Mouse (Mus musculus): ENCODE results near the gene Hdgf. TPM values are rescaled to one million over a fixed set of nuclear protein-coding genes. Genes with fewer than 3 reads are reported as not detected.

Gene Hdgf
- total and polyA plus RNA-seq, 3 experiments, result 578 to 1,810 (median 722) TPM

DNA sequence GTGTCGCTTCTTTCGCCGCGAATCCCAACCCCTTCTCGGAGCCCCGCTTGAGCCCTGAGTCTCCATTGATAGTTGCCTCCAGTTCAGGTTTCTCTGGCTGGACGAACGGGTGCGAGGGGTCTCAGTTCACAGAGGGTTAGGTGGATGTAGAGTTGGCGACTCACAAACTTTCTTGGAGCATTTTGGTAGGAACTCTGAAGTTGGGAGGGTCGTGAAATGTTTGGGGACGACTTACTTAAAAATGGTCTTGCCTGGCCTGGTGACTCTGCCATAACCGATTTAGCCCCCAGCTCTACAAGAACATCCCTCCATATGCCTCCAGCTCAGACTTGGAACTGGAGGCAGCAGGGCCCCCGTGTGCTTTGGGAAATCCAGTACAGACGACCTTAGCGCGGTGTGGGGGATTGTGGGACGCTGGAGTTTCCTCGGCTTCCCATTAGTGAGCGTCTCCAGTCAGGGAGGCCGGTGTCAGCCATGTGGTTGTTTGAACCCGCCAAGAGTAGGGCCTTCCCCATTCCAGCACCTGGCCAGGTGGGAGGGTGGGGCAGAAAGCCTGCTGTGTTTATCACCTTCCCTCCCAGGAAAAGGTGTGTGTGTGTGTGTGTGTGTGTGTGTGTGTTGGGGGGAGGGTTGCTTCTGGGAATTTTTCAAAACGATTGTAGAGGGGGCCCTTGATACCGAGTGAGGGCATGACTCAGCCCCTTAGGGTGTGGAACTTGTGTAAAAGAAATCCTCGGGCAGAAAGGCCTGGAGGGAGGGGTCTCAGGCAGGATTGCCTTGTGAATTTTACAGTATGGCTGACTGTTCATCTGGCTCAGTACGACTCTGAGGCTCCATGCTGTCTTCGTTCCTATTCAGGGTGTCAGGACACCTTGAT is 1.1 kb downstream of the Hdgf start:
- no peaks in the 10 kb centered on the region for H3K27me3 ChIP-seq (ENCODE audit: insufficient read depth, low read length)
- peak overlapping the region; percentile 99 for H3K4me3 ChIP-seq (ENCODE audit: low read depth, low read length)
- H3K36me3 ChIP-seq (replicated peaks), result peaks cover 47% of the 10 kb centered on the region
- H3K4me1 ChIP-seq (ENCODE audit: insufficient read depth, low read depth, low read length), result peaks cover 64% of the 10 kb centered on the region
- TF ChIP-seq POLR2AphosphoS5 (IDR thresholded peaks at IDR 0.05; ENCODE audit: insufficient replicate concordance, low read depth, low read length) (no peak), GATA2 (IDR thresholded peaks at IDR 0.05; ENCODE audit: borderline replicate concordance, low read depth, low read length) (no peak), GATA1 (IDR thresholded peaks at IDR 0.05; ENCODE audit: borderline replicate concordance, low read length) (no peak), TAL1 (conservative IDR thresholded peaks at IDR 0.05; ENCODE audit: low read depth, low read length) (no peak), CTCF (IDR thresholded peaks at IDR 0.05; ENCODE audit: low read depth, low read length) (no peak)
- ATAC-seq (ENCODE audit: extremely low read depth, insufficient number of reproducible peaks, low FRiP score, poor library complexity, severe bottlenecking), result no peak
- DNase-seq (ENCODE audit: low spot score), result peak; percentile 55
- no peaks in the 10 kb centered on the region for H3K9me3 ChIP-seq (replicated peaks)

DNA sequence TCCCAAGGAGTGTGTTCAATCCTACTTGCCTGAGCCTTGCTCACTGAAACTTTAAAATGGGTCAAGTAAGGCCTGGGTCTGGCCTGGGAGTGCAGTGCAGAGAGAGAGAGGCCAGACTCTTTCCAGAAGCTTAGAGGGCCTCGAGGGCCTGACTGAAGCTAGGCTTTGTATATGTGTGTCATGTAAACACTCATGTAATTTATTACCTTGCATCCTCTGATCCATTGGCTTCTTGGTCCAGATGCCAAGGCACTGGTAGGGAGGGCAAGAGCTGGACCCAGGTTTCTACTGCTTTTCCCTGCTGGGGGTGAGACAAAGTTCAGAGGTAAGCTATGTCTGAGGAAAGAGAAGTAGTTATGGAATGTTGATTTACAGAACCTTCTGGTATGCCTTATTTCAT is 1.8 kb downstream of the Hdgf start:
- DNase-seq (ENCODE audit: low spot score) (no peak), ATAC-seq (ENCODE audit: extremely low read depth, insufficient number of reproducible peaks, low FRiP score, poor library complexity, severe bottlenecking) (no peak)
- no peak for TF ChIP-seq POLR2AphosphoS5 (IDR thresholded peaks at IDR 0.05; ENCODE audit: insufficient replicate concordance, low read depth, low read length)
- TF ChIP-seq CTCF (IDR thresholded peaks at IDR 0.05; ENCODE audit: low read depth, low read length), result no peak
- no peak for TF ChIP-seq TAL1 (conservative IDR thresholded peaks at IDR 0.05; ENCODE audit: low read depth, low read length)
- no peak for TF ChIP-seq GATA1 (IDR thresholded peaks at IDR 0.05; ENCODE audit: borderline replicate concordance, low read length)
- no peak for TF ChIP-seq GATA2 (IDR thresholded peaks at IDR 0.05; ENCODE audit: borderline replicate concordance, low read depth, low read length)
- H3K36me3 ChIP-seq (replicated peaks), result peaks cover 53% of the 10 kb centered on the region
- H3K27me3 ChIP-seq (ENCODE audit: insufficient read depth, low read length), result no peaks in the 10 kb centered on the region
- no peaks in the 10 kb centered on the region for H3K9me3 ChIP-seq (replicated peaks)
- peaks cover 68% of the 10 kb centered on the region for H3K4me1 ChIP-seq (ENCODE audit: insufficient read depth, low read depth, low read length)
- H3K4me3 ChIP-seq (ENCODE audit: low read depth, low read length), result peak overlapping the region; percentile 99

DNA sequence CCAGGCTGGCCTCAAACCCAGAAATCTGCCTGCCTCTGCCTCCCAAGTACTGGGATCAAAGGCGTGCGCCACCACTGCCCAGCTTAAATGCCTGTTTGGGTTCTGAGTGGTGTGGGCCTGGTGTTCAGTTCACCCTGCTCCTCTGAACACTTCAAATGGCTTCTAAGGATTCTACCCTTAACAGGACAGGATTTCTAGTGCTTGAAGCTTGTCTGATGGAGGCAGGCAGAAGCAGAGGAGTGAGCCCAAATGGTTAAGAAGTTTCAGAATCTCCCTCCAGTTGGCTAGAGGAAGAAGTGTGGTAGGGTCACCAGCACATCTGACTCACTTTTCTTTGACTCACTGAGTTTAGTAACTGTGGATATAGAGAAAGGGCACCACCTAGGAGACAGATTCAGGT is 3.3 kb downstream of the Hdgf start:
- Histone ChIP-seq H3K27me3 (ENCODE audit: insufficient read depth, low read length) (no peaks in the 10 kb centered on the region), H3K9me3 (replicated peaks) (no peaks in the 10 kb centered on the region), H3K4me3 (ENCODE audit: low read depth, low read length) (peak overlapping the region; percentile 99), H3K36me3 (replicated peaks) (peaks cover 68% of the 10 kb centered on the region), H3K4me1 (ENCODE audit: insufficient read depth, low read depth, low read length) (peaks cover 75% of the 10 kb centered on the region)
- no peak for DNase-seq (ENCODE audit: low spot score)
- ATAC-seq (ENCODE audit: extremely low read depth, insufficient number of reproducible peaks, low FRiP score, poor library complexity, severe bottlenecking), result no peak
- TF ChIP-seq CTCF (IDR thresholded peaks at IDR 0.05; ENCODE audit: low read depth, low read length) (no peak), GATA2 (IDR thresholded peaks at IDR 0.05; ENCODE audit: borderline replicate concordance, low read depth, low read length) (no peak), TAL1 (conservative IDR thresholded peaks at IDR 0.05; ENCODE audit: low read depth, low read length) (no peak), POLR2AphosphoS5 (IDR thresholded peaks at IDR 0.05; ENCODE audit: insufficient replicate concordance, low read depth, low read length) (no peak), GATA1 (IDR thresholded peaks at IDR 0.05; ENCODE audit: borderline replicate concordance, low read length) (no peak)

DNA sequence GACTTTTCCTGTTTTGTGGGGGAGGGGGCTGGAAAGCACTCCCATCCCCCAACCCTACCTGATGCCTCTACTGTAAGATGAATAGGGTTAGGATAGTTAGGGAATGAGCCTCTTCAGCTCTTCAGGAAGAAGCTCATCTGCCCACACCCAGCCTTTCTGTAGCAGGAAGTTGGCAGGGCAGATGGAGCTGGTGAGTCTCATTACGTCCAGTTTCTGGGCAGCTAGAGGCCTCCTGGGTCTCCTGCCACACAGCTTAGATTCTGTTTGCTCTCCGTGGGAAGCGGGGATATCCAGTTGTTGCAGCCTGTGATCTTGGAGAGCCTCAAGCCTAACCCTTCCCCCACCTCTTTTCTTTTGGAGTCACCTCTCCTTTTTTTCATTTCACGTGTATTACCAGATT is 3.8 kb downstream of the Hdgf start:
- Histone ChIP-seq H3K36me3 (replicated peaks) (peaks cover 73% of the 10 kb centered on the region), H3K27me3 (ENCODE audit: insufficient read depth, low read length) (no peaks in the 10 kb centered on the region), H3K4me3 (ENCODE audit: low read depth, low read length) (peak overlapping the region; percentile 99), H3K9me3 (replicated peaks) (no peaks in the 10 kb centered on the region), H3K4me1 (ENCODE audit: insufficient read depth, low read depth, low read length) (peaks cover 77% of the 10 kb centered on the region)
- no peak for TF ChIP-seq CTCF (IDR thresholded peaks at IDR 0.05; ENCODE audit: low read depth, low read length)
- TF ChIP-seq GATA1 (IDR thresholded peaks at IDR 0.05; ENCODE audit: borderline replicate concordance, low read length), result no peak
- no peak for TF ChIP-seq TAL1 (conservative IDR thresholded peaks at IDR 0.05; ENCODE audit: low read depth, low read length)
- TF ChIP-seq GATA2 (IDR thresholded peaks at IDR 0.05; ENCODE audit: borderline replicate concordance, low read depth, low read length), result no peak
- no peak for TF ChIP-seq POLR2AphosphoS5 (IDR thresholded peaks at IDR 0.05; ENCODE audit: insufficient replicate concordance, low read depth, low read length)
- DNase-seq (ENCODE audit: low spot score), result no peak
- no peak for ATAC-seq (ENCODE audit: extremely low read depth, insufficient number of reproducible peaks, low FRiP score, poor library complexity, severe bottlenecking)

DNA sequence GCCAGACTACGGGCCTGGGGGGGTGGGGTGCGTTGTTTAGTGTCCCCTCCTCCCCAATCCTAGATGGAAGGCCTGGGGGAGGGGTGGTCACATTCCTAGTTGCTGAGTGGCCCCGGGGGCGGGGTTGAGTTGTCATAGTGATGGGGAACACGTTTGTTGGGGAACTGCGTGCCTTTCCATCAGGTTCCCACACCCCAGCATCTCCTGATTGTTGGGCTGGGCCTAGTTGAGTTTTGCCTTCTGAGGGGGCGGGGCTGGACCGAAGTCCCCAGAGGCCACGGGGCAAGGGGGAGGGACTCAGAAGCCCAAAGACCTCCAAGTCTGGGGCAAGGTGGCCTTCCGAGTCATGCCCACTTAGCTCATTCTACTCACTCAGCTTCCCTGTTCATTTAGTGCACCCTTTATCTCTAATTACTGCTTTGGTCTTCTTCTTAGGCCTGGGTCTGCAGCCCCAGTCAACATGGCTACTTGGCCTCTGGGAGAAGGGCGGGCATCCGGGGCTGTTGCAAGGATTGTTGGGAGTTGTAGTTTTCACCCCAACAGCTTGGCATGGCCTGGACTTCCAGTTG is 4.5 kb downstream of the Hdgf start:
- Histone ChIP-seq H3K4me3 (ENCODE audit: low read depth, low read length) (peak overlapping the region; percentile 99; the same call in 1 of the 2 replicates), H3K27me3 (ENCODE audit: insufficient read depth, low read length) (no peaks in the 10 kb centered on the region), H3K36me3 (replicated peaks) (peaks cover 81% of the 10 kb centered on the region), H3K4me1 (ENCODE audit: insufficient read depth, low read depth, low read length) (peaks cover 78% of the 10 kb centered on the region), H3K9me3 (replicated peaks) (no peaks in the 10 kb centered on the region)
- ATAC-seq (ENCODE audit: extremely low read depth, insufficient number of reproducible peaks, low FRiP score, poor library complexity, severe bottlenecking), result no peak
- peak; percentile 45 for DNase-seq (ENCODE audit: low spot score)
- TF ChIP-seq GATA2 (IDR thresholded peaks at IDR 0.05; ENCODE audit: borderline replicate concordance, low read depth, low read length), result no peak
- TF ChIP-seq POLR2AphosphoS5 (IDR thresholded peaks at IDR 0.05; ENCODE audit: insufficient replicate concordance, low read depth, low read length), result no peak
- TF ChIP-seq GATA1 (IDR thresholded peaks at IDR 0.05; ENCODE audit: borderline replicate concordance, low read length), result no peak
- TF ChIP-seq CTCF (IDR thresholded peaks at IDR 0.05; ENCODE audit: low read depth, low read length), result no peak
- no peak for TF ChIP-seq TAL1 (conservative IDR thresholded peaks at IDR 0.05; ENCODE audit: low read depth, low read length)

DNA sequence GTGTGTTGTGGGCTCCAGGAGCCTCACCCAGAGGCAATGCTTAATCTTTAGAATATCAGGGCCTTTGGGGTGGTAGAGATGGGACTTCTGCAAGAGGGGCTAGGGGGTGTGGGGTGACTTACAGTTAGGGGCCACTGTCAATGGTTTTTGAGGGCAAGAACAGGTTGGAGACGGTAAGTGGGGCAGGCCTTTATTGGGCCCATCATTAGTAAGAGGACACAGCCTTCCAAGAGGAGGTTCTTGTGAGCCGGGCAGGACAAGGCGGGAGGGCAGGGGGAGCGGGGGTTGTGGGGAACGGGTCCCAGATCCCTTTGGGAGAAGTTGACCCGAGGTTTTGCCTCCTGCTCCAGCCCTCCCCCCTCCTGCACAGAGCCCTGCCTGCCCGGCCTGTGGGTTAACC is 7.4 kb downstream of the Hdgf start:
- no peak for DNase-seq (ENCODE audit: low spot score)
- H3K27me3 ChIP-seq (ENCODE audit: insufficient read depth, low read length), result no peaks in the 10 kb centered on the region
- peaks cover 96% of the 10 kb centered on the region for H3K36me3 ChIP-seq (replicated peaks)
- peaks cover 82% of the 10 kb centered on the region for H3K4me1 ChIP-seq (ENCODE audit: insufficient read depth, low read depth, low read length)
- peak overlapping the region; percentile 36; the same call in 1 of the 2 replicates for H3K4me3 ChIP-seq (ENCODE audit: low read depth, low read length)
- ATAC-seq (ENCODE audit: extremely low read depth, insufficient number of reproducible peaks, low FRiP score, poor library complexity, severe bottlenecking), result no peak
- no peak for TF ChIP-seq POLR2AphosphoS5 (IDR thresholded peaks at IDR 0.05; ENCODE audit: insufficient replicate concordance, low read depth, low read length)
- TF ChIP-seq CTCF (IDR thresholded peaks at IDR 0.05; ENCODE audit: low read depth, low read length), result no peak
- TF ChIP-seq TAL1 (conservative IDR thresholded peaks at IDR 0.05; ENCODE audit: low read depth, low read length), result no peak
- no peak for TF ChIP-seq GATA2 (IDR thresholded peaks at IDR 0.05; ENCODE audit: borderline replicate concordance, low read depth, low read length)
- TF ChIP-seq GATA1 (IDR thresholded peaks at IDR 0.05; ENCODE audit: borderline replicate concordance, low read length), result no peak
- H3K9me3 ChIP-seq (replicated peaks), result no peaks in the 10 kb centered on the region

Measured in G1E (cell line).